Mouse (Mus musculus) E14TG2a.4 (cell line): ENCODE data around the gene Timm23.

Experiments
- H3K27me3 ChIP-seq: 2 replicates; pipeline ENCODE4 v1.6.1; 2014; ENCODE audit warnings: low read length, control low read depth; ENCODE audit not compliant: insufficient read depth
- H3K36me3 ChIP-seq: 2 replicates; pipeline ENCODE4 v1.6.1; 2014; ENCODE audit warnings: low read length, control low read depth; ENCODE audit not compliant: insufficient read depth
- H3K4me1 ChIP-seq: replicated peaks from 2 replicates; pipeline ENCODE4 v1.6.1; 2014; ENCODE audit warnings: low read depth, low read length, control low read depth
- H3K4me3 ChIP-seq: replicated peaks from 2 replicates; pipeline ENCODE4 v1.5.1; 2014; ENCODE audit warnings: mild to moderate bottlenecking, low read length
- H3K9me3 ChIP-seq: 2 replicates; pipeline ENCODE4 v1.6.1; 2014; ENCODE audit warnings: low read length, control low read depth
- CTCF ChIP-seq: conservative IDR thresholded peaks from 2 replicates; pipeline ENCODE4 v1.5.1; 2014; ENCODE audit warnings: low read length
- NANOG ChIP-seq: IDR thresholded peaks from 2 replicates; pipeline ENCODE4 v1.6.1; 2014; ENCODE audit warnings: borderline replicate concordance, low read length, mixed read lengths
- POU5F1 ChIP-seq: IDR thresholded peaks from 2 replicates; pipeline ENCODE4 v1.6.1; 2014; ENCODE audit warnings: low read length, borderline replicate concordance

Timm23 gene

GRCm38 (mm10) chr14:32161090-32161885 lies 40.4 kb downstream of the Timm23 start:
- Histone ChIP-seq H3K36me3 (peaks cover 12% of the 10 kb centered on the region; the same call in 1 of the 2 replicates), H3K9me3 (no peaks in the 10 kb centered on the region), H3K4me3 (peak overlapping the region; percentile 96), H3K27me3 (no peaks in the 10 kb centered on the region), H3K4me1 (peaks cover 77% of the 10 kb centered on the region)
- TF ChIP-seq POU5F1, result no peak
- no peak for TF ChIP-seq NANOG
- no peak for TF ChIP-seq CTCF

- no peaks in the 10 kb centered on the region for H3K9me3 ChIP-seq
- no peaks in the 10 kb centered on the region for H3K27me3 ChIP-seq
- peaks cover 12% of the 10 kb centered on the region; the same call in 1 of the 2 replicates for H3K36me3 ChIP-seq
- H3K4me3 ChIP-seq, result peak overlapping the region; percentile 96
- H3K4me1 ChIP-seq, result peaks cover 70% of the 10 kb centered on the region
- no peak for TF ChIP-seq NANOG
- no peak for TF ChIP-seq CTCF
- TF ChIP-seq POU5F1, result no peak
Observed at GRCm38 (mm10) chr14:32160563-32160962, 41.1 kb downstream of the Timm23 start.

- H3K9me3 ChIP-seq, result no peaks in the 10 kb centered on the region
- peaks cover 65% of the 10 kb centered on the region for H3K4me1 ChIP-seq
- peak within 1 kb of the TSS; percentile 96 for H3K4me3 ChIP-seq
- TF ChIP-seq NANOG (no peak), CTCF (no peak), POU5F1 (no peak)
- no peaks in the 10 kb centered on the region for H3K27me3 ChIP-seq
- H3K36me3 ChIP-seq, result peaks cover 12% of the 10 kb centered on the region; the same call in 1 of the 2 replicates
Observed at GRCm38 (mm10) chr14:32159690-32160246, 41.9 kb downstream of the Timm23 start, which contains the start of gene Ncoa4. Gene Ncoa4, plus strand, starts transcription at chr14:32159865.

GRCm38 (mm10) chr14:32159150-32159670 lies 42.5 kb downstream of the Timm23 start:
- Histone ChIP-seq H3K9me3 (no peaks in the 10 kb centered on the region), H3K4me1 (peaks cover 62% of the 10 kb centered on the region), H3K27me3 (no peaks in the 10 kb centered on the region), H3K4me3 (peak overlapping the region; percentile 96), H3K36me3 (peaks cover 12% of the 10 kb centered on the region; the same call in 1 of the 2 replicates)
- no peak for TF ChIP-seq POU5F1
- TF ChIP-seq CTCF, result no peak
- TF ChIP-seq NANOG, result peak; percentile 33; the same call in 1 of the 2 replicates

GRCm38 (mm10) chr14:32154758-32155157 lies 46.9 kb downstream of the Timm23 start:
- H3K27me3 ChIP-seq, result no peaks in the 10 kb centered on the region
- TF ChIP-seq POU5F1 (no peak), NANOG (no peak), CTCF (no peak)
- H3K4me1 ChIP-seq, result peaks cover 21% of the 10 kb centered on the region
- H3K9me3 ChIP-seq, result no peaks in the 10 kb centered on the region
- H3K36me3 ChIP-seq, result peaks cover 4% of the 10 kb centered on the region; the same call in 1 of the 2 replicates
- H3K4me3 ChIP-seq, result peak overlapping the region; percentile 30; the same call in 1 of the 2 replicates

- peaks cover 4% of the 10 kb centered on the region; the same call in 1 of the 2 replicates for H3K36me3 ChIP-seq
- H3K9me3 ChIP-seq, result no peaks in the 10 kb centered on the region
- H3K27me3 ChIP-seq, result no peaks in the 10 kb centered on the region
- TF ChIP-seq CTCF, result no peak
- TF ChIP-seq NANOG, result no peak
- TF ChIP-seq POU5F1, result no peak
- no peak overlapping the region for H3K4me3 ChIP-seq
- H3K4me1 ChIP-seq, result peaks cover 11% of the 10 kb centered on the region
Observed at GRCm38 (mm10) chr14:32153156-32153555, 48.5 kb downstream of the Timm23 start.

GRCm38 (mm10) chr14:32152243-32152965 lies 49.3 kb downstream of the Timm23 start:
- H3K36me3 ChIP-seq, result no peaks in the 10 kb centered on the region
- TF ChIP-seq POU5F1, result no peak
- TF ChIP-seq CTCF, result no peak
- TF ChIP-seq NANOG, result no peak
- no peak overlapping the region for H3K4me3 ChIP-seq
- H3K4me1 ChIP-seq, result peaks cover 4% of the 10 kb centered on the region; the same call in 1 of the 2 replicates
- H3K9me3 ChIP-seq, result no peaks in the 10 kb centered on the region
- no peaks in the 10 kb centered on the region for H3K27me3 ChIP-seq

GRCm38 (mm10) chr14:32150872-32151271 lies 50.8 kb downstream of the Timm23 start:
- Histone ChIP-seq H3K4me3 (no peak overlapping the region), H3K9me3 (no peaks in the 10 kb centered on the region), H3K4me1 (0 out of 2 replicates have a peak, but pooled peaks cover 3% of the 10 kb centered on the region), H3K36me3 (no peaks in the 10 kb centered on the region), H3K27me3 (no peaks in the 10 kb centered on the region)
- TF ChIP-seq POU5F1, result no peak
- no peak for TF ChIP-seq NANOG
- no peak for TF ChIP-seq CTCF
